Mouse (Mus musculus) kidney, embryonic 16.5 days (tissue): ENCODE data around the gene Sptbn1. TPM values are rescaled to one million over a fixed set of nuclear protein-coding genes. Genes with fewer than 3 reads are reported as not detected.
"Not testable (repeated sequence)": the region's sequence is repeated elsewhere in the genome, so short reads cannot be mapped to it uniquely, and the experiment has no call there.

Experiments
- ATAC-seq: fragments of 200-750 bp; cut with Nextera tagmentation; 2 replicates; pipeline ENCODE4 v1.8.0; 2017; ENCODE audit warnings: moderate TSS enrichment; ENCODE audit not compliant: low FRiP score, low TSS enrichment
- H3K27ac ChIP-seq: fragments of 300-500 bp; sonication (generic); 2 replicates; pipeline ENCODE4 v1.5.1; 2014; ENCODE audit warnings: low read length
- H3K27me3 ChIP-seq: fragments of 300-500 bp; sonication (generic); 2 replicates; pipeline ENCODE4 v1.6.1; 2014; ENCODE audit warnings: low read length, control low read depth, mixed read lengths; ENCODE audit not compliant: insufficient read depth
- H3K36me3 ChIP-seq: fragments of 300-500 bp; sonication (generic); 2 replicates; pipeline ENCODE4 v1.6.1; 2014; ENCODE audit warnings: low read length, control low read depth, mixed read lengths; ENCODE audit not compliant: insufficient read depth
- H3K4me1 ChIP-seq: fragments of 300-500 bp; sonication (generic); 2 replicates; pipeline ENCODE4 v1.6.1; 2014; ENCODE audit warnings: low read length, control low read depth, mixed read lengths; ENCODE audit not compliant: insufficient read depth
- H3K4me2 ChIP-seq: fragments of 300-500 bp; sonication (generic); replicated peaks from 2 replicates; pipeline ENCODE4 v1.6.1; 2014; ENCODE audit warnings: low read depth, low read length
- H3K4me3 ChIP-seq: fragments of 300-500 bp; sonication (generic); 2 replicates; pipeline ENCODE4 v1.5.1; 2014; ENCODE audit warnings: mild to moderate bottlenecking, low read length
- H3K9ac ChIP-seq: fragments of 300-500 bp; sonication (generic); replicated peaks from 2 replicates; pipeline ENCODE4 v1.6.1; 2014; ENCODE audit warnings: low read length
- H3K9me3 ChIP-seq: fragments of 300-500 bp; sonication (generic); 2 replicates; pipeline ENCODE4 v1.6.1; 2016; ENCODE audit warnings: low read length, control low read depth
- WGBS: fragments of 180-500 bp; shearing (Covaris S2); extraction: QIAGEN DNeasy Blood & Tissue Kit; methylation state at CpG from one replicate; pipeline ENCODE4 v1.1.7; 2014; 5-methylcytosine and 5-hydroxymethylcytosine counted together
- polyA plus RNA-seq: library from polyadenylated mRNA; unstranded; fragments of >200 nt; fragmentation: Nextera tagmentation; extraction: Ambion mirVana; gene quantifications from 2 replicates; pipeline ENCODE4 v1.2.1, GENCODE M21; 2015

Sptbn1 gene
- polyA plus RNA-seq, 1 experiment from 2014 or later = 119 TPM

- Histone ChIP-seq H3K4me2 (no peak overlapping the region), H3K4me3 (no peak overlapping the region), H3K4me1 (peaks cover 9% of the 10 kb centered on the region; the same call in 1 of the 2 replicates), H3K27ac (no peak overlapping the region), H3K36me3 (0 out of 2 replicates have a peak, but pooled peaks cover 3% of the 10 kb centered on the region), H3K9me3 (peaks cover 4% of the 10 kb centered on the region; the same call in 1 of the 2 replicates), H3K27me3 (no peaks in the 10 kb centered on the region), H3K9ac (no peak overlapping the region)
- ATAC-seq = no peak
Measured at GRCm38 (mm10) chr11:30257085-30257484, 10.9 kb downstream of the Sptbn1 start.

GRCm38 (mm10) chr11:30256491-30256890 is 11.5 kb downstream of the Sptbn1 start:
- Histone ChIP-seq H3K36me3 (0 out of 2 replicates have a peak, but pooled peaks cover 3% of the 10 kb centered on the region), H3K9me3 (peaks cover 4% of the 10 kb centered on the region; the same call in 1 of the 2 replicates), H3K27me3 (no peaks in the 10 kb centered on the region), H3K4me3 (no peak overlapping the region), H3K27ac (no peak overlapping the region), H3K9ac (no peak overlapping the region), H3K4me1 (peaks cover 12% of the 10 kb centered on the region), H3K4me2 (no peak overlapping the region)
- WGBS = 83% methylated on average over 5 of the region's 5 CpGs
- no peak for ATAC-seq

- peaks cover 22% of the 10 kb centered on the region for H3K4me1 ChIP-seq
- H3K27me3 ChIP-seq, H3K4me3 ChIP-seq, H3K4me2 ChIP-seq, ATAC-seq, H3K27ac ChIP-seq, H3K36me3 ChIP-seq, H3K9me3 ChIP-seq, H3K9ac ChIP-seq: not testable (repeated sequence)
- 94% methylated on average over 3 of the region's 3 CpGs for WGBS
Measured at GRCm38 (mm10) chr11:30255211-30255610, 12.8 kb downstream of the Sptbn1 start.

- no peaks in the 10 kb centered on the region for H3K27me3 ChIP-seq
- H3K36me3 ChIP-seq = no peaks in the 10 kb centered on the region
- no peak overlapping the region for H3K4me3 ChIP-seq
- H3K4me2 ChIP-seq = no peak overlapping the region
- H3K9me3 ChIP-seq = no peaks in the 10 kb centered on the region
- peaks cover 21% of the 10 kb centered on the region for H3K4me1 ChIP-seq
- H3K9ac ChIP-seq = no peak overlapping the region
- peak overlapping the region; percentile 11 for H3K27ac ChIP-seq
- peak; percentile 42; the same call in 1 of the 2 replicates for ATAC-seq
- 67% methylated on average over 11 of the region's 11 CpGs for whole genome bisulfite sequencing
Measured at GRCm38 (mm10) chr11:30251294-30251904, 16.6 kb downstream of the Sptbn1 start.

- Histone ChIP-seq H3K9ac (no peak overlapping the region), H3K27me3 (no peaks in the 10 kb centered on the region), H3K4me3 (no peak overlapping the region), H3K4me2 (no peak overlapping the region), H3K36me3 (no peaks in the 10 kb centered on the region), H3K27ac (no peak overlapping the region), H3K9me3 (no peaks in the 10 kb centered on the region), H3K4me1 (peaks cover 29% of the 10 kb centered on the region)
- 74% methylated on average over 4 of the region's 4 CpGs for WGBS
- ATAC-seq = no peak
Measured at GRCm38 (mm10) chr11:30249452-30250016, 18.4 kb downstream of the Sptbn1 start.

- no peaks in the 10 kb centered on the region for H3K27me3 ChIP-seq
- no peak overlapping the region for H3K27ac ChIP-seq
- H3K36me3 ChIP-seq = no peaks in the 10 kb centered on the region
- 73% methylated on average over 1 of the region's 1 CpGs for WGBS
- H3K4me2 ChIP-seq = no peak overlapping the region
- no peak for ATAC-seq
- H3K9ac ChIP-seq = no peak overlapping the region
- H3K4me1 ChIP-seq = peaks cover 36% of the 10 kb centered on the region
- no peak overlapping the region for H3K4me3 ChIP-seq
- H3K9me3 ChIP-seq = no peaks in the 10 kb centered on the region
Measured at GRCm38 (mm10) chr11:30247106-30247505, 20.9 kb downstream of the Sptbn1 start.

- Histone ChIP-seq H3K27ac (no peak overlapping the region), H3K4me3 (no peak overlapping the region), H3K36me3 (no peaks in the 10 kb centered on the region), H3K4me2 (no peak overlapping the region), H3K4me1 (peaks cover 29% of the 10 kb centered on the region), H3K9me3 (no peaks in the 10 kb centered on the region), H3K27me3 (no peaks in the 10 kb centered on the region), H3K9ac (no peak overlapping the region)
- ATAC-seq = no peak
- WGBS = 69% methylated on average over 11 of the region's 11 CpGs
Measured at GRCm38 (mm10) chr11:30246161-30246560, 21.8 kb downstream of the Sptbn1 start.

GRCm38 (mm10) chr11:30244172-30244571 is 23.8 kb downstream of the Sptbn1 start:
- no peak for ATAC-seq
- Histone ChIP-seq H3K27ac (no peak overlapping the region), H3K4me2 (no peak overlapping the region), H3K4me3 (no peak overlapping the region), H3K9me3 (no peaks in the 10 kb centered on the region), H3K36me3 (no peaks in the 10 kb centered on the region), H3K4me1 (peaks cover 23% of the 10 kb centered on the region), H3K27me3 (no peaks in the 10 kb centered on the region), H3K9ac (no peak overlapping the region)
- WGBS = 66% methylated on average over 1 of the region's 1 CpGs

GRCm38 (mm10) chr11:30243591-30243990 is 24.4 kb downstream of the Sptbn1 start:
- Histone ChIP-seq H3K27ac (no peak overlapping the region), H3K9me3 (no peaks in the 10 kb centered on the region), H3K27me3 (no peaks in the 10 kb centered on the region), H3K4me3 (no peak overlapping the region), H3K9ac (no peak overlapping the region), H3K36me3 (no peaks in the 10 kb centered on the region), H3K4me1 (peaks cover 23% of the 10 kb centered on the region), H3K4me2 (no peak overlapping the region)
- 47% methylated on average over 3 of the region's 3 CpGs for WGBS
- ATAC-seq = no peak

GRCm38 (mm10) chr11:30240861-30241260 is 27.1 kb downstream of the Sptbn1 start:
- Histone ChIP-seq H3K4me2 (no peak overlapping the region), H3K9ac (no peak overlapping the region), H3K27me3 (no peaks in the 10 kb centered on the region), H3K4me1 (peaks cover 10% of the 10 kb centered on the region), H3K9me3 (no peaks in the 10 kb centered on the region), H3K4me3 (no peak overlapping the region), H3K27ac (no peak overlapping the region), H3K36me3 (peaks cover 3% of the 10 kb centered on the region; the same call in 1 of the 2 replicates)
- WGBS = 42% methylated on average over 3 of the region's 3 CpGs
- ATAC-seq = no peak
